Mouse (Mus musculus) granulocyte monocyte progenitor cell, adult 5-6 weeks (primary cell): ENCODE measurements at regions not wholly inside any gene's neighbourhood (a gene's known extent, or its start where the extent isn't known, plus 50 kb on each side); places are given as distances from the start of the nearest gene placed in this dataset.

Experiments
- ATAC-seq: replicated peaks from 2 replicates; pipeline ENCODE4 v1.8.0; 2016; ENCODE audit warnings: mild to moderate bottlenecking, moderate TSS enrichment, inconsistent platforms; ENCODE audit not compliant: poor library complexity, severe bottlenecking

DNA sequence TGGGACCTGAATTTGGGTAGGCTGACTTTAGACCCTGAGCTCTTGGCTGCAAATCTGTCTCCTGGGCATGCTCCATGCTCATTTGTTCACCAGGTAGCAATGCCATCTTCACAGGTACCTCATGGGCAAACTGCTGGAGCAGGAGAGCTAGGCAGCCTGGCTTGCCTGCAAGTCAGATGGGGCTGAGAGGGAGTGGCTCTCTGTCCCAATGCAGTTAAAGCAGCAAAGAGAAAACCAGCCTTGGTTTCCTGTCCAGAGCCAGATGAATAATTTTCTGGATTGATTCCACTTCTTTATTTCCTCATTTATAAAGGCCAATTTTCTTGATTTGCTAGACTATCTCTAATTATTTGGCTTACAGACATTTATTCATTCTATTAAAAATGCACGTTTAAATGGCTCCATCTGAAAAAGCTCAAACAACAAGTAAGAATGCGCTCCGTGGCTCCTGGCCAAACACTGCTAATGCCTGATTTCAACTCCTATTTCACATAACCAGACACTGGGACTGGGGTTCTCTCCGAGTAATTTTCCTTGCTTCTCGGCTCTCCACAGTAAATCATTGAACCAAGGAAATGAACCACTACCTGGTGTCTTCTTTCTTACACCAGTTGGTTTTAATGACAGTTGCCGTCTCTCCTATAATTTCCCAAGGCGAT lies 60.5 kb downstream of the Rsl24d1 start:
- ATAC-seq: no peak

DNA sequence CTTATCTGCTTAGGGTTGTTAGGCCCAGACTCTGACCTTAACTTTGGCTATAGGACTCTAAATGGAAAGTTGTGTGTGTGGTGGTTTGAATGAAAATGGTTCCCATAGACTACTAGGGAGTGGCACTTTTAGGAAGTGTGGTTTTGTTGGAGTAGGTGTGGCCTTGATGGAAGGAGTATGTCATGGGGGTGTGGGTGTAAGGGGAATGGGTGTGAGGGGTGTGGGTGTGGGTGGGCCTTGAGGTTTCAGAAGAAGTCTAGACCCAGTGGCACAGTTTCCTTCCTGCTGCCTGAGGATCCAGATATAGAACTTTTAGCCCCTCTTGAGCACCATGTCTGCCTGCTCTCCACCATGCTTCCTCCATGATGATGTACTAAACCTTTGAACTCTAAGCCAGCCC lies 63.4 kb downstream of the Rsl24d1 start:
- no peak for ATAC-seq

DNA sequence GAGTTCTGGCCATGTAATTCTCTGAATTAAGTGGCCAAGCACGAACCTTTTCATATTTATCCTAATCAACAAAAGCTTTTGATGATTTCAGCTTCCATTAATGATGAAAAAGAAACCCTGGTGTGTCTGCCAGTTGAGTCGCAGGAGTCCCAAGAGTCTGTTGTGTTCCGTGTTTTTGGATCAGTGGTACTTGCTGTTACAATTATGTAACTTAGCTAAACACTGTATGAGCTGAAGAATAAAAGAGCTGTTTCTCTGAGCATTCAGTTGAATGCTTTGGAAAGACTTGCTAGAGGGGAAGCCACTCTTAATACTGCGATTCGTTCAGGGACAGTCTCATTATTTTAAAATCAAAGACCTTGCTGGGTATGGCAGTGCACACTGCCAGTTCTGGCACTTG lies 70.1 kb downstream of the Rsl24d1 start:
- ATAC-seq: no peak

- ATAC-seq: no peak
Observed at GRCm38 (mm10) chr9:73184908-73185307, 71.7 kb downstream of the Rsl24d1 start.

- ATAC-seq: no peak
Observed at GRCm38 (mm10) chr9:73192271-73192785, 79.1 kb downstream of the Rsl24d1 start.

DNA sequence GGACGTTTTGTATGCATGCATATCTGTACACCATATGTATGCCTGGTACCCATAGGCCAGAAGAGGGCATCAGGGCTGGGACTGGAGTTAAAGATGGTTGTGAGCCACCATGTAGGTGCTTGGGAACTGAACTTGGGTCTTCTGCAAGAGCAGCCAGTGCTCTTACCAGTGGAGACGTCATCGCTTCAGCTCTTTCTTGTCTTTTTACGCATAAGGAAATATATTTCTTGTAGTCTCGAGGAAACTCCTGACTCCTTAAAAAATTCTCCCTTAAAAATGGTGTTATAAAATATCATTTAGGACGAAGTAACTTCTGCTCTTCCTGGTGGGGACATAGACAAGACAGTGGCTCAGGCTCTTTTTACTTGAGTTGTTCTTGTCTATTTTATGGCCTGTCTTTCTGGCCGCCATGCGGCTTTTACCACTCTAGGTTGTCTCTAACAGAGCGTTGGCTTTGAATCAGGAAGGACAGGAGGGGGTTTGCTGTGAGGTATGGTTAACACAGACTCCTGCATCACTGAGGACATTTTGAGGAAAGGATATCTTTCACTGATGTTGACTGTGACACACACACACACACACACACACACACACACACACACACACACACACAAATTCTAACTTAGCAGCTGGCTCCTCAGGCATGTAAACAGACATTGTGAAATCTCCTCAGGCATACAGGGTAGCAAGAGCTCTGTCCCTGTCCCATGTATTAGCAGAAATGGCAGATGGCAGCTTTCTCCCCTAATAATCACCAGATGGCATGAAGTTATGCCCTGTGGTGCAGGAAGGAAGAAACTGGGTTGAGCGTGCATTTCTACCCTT lies 85.2 kb downstream of the Rsl24d1 start:
- no peak for ATAC-seq

GRCm38 (mm10) chr9:73223111-73223510 lies 109.9 kb downstream of the Rsl24d1 start:
- ATAC-seq: no peak

DNA sequence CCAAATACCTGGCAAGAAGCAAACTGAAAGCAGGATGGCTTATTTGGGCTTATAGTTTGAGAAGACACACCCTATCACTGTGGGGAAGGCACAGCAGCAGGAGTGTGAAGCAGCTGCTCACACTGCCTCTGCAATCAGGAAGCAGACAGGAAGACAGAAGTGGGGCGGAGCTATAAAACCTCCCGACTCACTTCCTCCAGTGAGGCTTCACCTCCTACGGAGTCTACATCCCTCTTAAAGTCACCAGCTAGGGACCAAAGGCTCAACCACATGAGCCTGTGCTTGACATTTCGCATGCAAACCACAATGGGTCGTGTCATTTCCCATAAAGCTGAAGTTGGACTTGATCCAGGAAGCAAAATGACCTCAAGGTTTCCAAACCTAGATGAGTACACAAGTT lies 127.0 kb downstream of the Rsl24d1 start:
- ATAC-seq: peak; percentile 99

DNA sequence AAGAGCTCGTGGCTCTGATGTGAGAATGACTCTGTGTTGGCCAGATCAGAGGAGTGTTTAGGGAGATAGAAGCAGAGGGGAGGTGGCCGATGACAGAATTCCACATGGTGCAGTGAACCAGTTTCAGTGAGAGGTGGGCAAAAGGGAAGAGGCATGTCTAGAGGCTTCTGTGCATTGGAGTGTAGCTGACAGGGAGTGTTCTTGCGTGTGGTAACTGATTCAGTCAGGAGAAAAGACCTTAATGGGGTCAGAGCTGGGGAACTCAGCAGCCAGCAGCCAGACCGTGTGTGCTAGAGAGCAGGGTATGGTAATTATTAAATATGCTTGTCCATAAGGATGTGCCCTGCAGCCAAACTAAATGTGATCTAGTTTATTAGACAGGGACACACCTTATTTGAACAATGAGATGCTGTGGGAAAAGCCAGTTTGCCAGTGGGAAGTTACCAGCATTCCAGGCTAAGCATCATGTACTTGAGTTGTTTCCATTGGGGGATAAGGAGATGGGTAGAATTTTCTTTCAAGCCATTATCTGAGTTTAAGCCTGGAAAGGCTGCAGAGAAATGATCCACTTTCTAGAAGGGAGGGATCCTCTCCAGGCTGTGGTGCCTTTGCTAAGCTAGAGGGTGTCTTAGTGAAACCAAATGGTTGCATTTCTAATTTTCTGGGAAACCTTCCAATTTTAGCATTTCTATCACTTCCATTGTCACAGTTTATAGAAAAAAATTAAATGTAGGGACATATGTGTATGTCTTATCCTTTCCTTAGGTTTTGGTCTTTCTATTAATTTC lies 129.5 kb downstream of the Rsl24d1 start:
- no peak for ATAC-seq

- no peak for ATAC-seq
Observed at GRCm38 (mm10) chr9:73244177-73244576, 131.0 kb downstream of the Rsl24d1 start.

DNA sequence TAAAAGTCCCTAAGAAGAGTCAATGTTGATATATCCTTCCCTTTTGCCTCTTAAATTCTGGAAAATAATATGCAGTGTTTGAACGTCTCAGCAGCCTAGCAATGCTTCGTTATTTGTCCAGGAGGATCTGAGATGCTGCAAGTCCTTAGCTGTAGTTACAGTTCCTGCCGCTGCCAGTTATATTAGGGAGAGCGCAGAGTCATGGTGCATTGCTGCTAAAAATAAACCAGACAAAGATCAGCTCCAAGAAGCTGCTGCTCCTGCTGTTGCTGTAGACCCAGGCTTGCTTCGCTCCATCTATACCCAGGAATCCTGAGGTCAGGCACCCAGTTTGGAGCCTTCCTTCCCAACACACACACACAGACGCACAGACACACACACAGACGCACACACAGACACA lies 132.3 kb downstream of the Rsl24d1 start:
- ATAC-seq: no peak; the same call in 1 of the 2 replicates

GRCm38 (mm10) chr9:73258171-73258570 lies 144.9 kb downstream of the Rsl24d1 start:
- no peak for ATAC-seq

DNA sequence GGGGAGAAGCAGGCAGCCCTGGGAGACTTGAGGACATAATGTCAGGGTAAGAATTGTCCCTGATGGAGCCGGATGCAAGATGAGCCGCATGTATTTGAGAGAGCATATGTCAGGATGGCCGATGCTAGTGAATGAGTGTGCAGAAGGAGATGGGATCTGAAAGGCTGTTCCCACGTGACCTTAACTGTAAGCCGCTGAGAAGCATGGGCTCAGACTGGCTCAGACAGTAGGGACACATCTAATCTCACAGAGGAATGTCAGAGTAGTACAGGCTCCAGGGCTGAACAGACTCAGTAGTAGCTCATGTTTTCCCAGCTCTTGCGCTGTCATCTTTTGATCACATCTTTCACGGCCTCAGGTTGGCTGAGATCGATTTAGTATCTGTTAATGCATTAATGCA lies 145.4 kb downstream of the Rsl24d1 start:
- ATAC-seq: no peak

- no peak for ATAC-seq
Observed at GRCm38 (mm10) chr9:73262711-73263110, 149.5 kb downstream of the Rsl24d1 start.

- ATAC-seq: no peak
Observed at GRCm38 (mm10) chr9:73270249-73270648, 157.0 kb downstream of the Rsl24d1 start.

- no peak for ATAC-seq
Observed at GRCm38 (mm10) chr9:73272614-73273013, 159.4 kb downstream of the Rsl24d1 start.

DNA sequence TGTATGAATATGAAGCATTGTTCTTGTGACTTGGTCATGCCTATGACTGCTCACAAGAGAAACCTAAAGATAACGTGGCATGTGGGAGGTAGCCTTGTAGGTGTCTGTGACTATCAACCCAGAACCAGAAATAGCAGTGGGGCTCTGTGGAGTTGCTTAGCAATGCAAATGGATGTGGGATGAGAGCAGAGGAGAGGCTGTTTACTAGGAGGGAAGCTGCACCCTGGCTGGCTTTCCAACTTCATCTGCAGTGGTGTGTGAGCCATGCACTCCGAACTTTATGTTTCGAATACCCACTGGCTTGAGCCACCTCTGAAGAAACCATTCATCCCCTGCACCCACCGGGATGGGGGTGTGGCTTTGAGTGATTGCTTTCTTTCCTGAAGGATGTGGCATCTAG lies 160.5 kb downstream of the Rsl24d1 start:
- ATAC-seq: no peak

GRCm38 (mm10) chr9:73275671-73276070 lies 162.4 kb downstream of the Rsl24d1 start:
- no peak for ATAC-seq

DNA sequence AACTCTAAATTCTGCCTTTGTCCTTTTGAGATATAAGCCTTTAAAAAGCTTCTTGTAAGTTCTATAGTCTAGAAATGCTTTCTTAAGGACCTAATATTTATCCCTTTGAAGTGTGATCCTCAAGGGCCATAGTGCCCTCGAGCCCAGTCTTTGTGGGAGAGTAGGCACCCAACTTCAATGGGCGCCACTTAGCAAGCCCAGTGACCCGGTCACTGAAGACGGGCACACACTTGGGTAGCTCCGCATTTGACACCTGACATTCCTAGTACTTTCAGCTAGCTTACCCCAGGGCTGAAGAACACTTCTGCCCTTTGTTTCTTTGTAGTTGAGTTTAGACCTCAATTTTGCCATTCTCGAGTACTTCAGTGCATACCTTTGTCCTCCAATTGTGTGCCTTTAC lies 182.1 kb downstream of the Rsl24d1 start:
- ATAC-seq: no peak

DNA sequence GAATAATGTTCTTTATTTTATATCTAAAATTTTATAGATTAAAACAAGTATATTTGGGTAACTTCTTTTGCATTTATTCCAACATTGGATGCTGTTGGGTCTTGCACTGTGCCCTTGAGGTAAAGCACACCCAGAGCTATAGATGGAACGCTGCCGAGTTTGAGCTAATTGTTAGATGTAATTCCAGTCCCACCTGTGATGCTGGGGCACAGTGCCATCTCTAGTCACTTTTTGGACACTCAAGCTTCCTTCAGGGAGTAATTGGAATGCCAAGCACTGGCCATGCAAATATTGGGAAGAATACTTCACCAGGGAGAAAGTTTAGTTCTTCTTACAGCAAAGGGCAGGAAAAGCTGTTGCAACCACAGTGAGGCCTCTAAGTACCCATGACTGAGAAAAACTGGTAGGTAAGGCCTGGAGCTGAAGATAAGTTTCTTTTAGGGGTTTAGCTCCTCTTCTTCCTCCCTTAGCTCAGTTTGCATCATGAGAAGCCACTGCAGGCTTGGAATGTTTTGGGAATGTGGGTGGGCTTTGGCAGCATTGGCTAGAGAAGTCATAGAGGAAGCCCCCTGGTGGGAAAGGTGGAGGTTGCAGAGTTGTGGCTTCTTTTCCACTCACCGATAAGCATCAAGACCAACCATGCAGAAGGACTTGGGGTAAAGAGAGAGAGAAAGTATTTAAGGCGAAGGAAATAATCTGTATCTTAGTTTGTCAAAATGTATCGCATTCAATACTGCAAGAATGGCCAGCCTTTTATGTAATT lies 189.1 kb downstream of the Rsl24d1 start:
- ATAC-seq: no peak
